Mouse (Mus musculus): ENCODE results near the gene Hoxa10. TPM values are rescaled to one million over a fixed set of nuclear protein-coding genes. Genes with fewer than 3 reads are reported as not detected.

Hoxa10 gene
- polyA plus RNA-seq, 1 experiment from 2014 or later: not detected

DNA sequence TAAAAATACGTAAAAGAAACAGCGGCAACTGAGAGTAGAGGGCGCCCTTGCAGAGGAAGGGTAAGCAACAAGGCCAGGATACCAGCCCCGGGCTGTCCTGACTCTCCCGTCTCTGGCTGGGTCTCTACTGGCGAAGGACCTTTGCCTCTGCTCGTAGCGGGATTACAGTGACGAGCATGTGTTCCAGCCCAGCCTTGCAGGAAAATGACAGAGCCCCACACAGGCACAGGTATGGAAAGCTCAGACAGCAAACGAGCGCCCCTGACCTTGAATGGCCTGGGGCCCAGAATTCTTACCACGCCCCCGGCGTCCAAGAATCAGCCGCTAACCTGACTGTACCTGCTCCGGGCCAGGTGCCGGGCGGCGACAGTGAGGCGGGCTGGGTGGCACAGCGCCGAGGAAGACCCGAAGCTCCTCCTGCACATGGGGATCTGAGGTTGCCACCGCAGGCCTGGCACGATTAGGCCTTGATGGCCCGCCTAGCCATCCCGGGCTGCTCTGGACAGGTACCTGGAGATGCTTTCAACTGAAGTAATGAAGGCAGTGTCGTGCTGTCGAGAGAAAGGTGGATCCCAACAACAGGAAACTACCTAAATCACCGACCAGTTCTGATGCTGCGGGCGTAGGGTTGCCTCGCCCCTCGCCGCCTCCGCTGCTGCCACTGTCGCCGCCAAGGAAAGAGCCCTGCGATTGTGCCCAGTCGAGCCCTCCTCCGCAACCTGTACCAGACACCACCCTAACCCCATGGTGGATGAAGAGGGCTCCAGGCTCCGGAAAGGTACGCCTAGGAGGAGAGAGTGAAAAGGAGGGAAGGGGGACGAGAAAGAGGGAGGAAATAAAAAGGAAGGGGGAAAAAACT lies 10.9 kb downstream of the Hoxa10 start:
- no peaks in the 10 kb centered on the region; the same call in 1 of the 2 replicates for H3K4me1 ChIP-seq (ENCODE audit: control insufficient read depth, insufficient read depth, low read length)
- H3K9ac ChIP-seq (ENCODE audit: low read length): no peak overlapping the region
- H3K36me3 ChIP-seq (ENCODE audit: control insufficient read depth, insufficient read depth, low read length): no peaks in the 10 kb centered on the region
- H3K9me3 ChIP-seq (ENCODE audit: control insufficient read depth, low read length): no peaks in the 10 kb centered on the region
- H3K4me2 ChIP-seq: no peak overlapping the region
- H3K27ac ChIP-seq (ENCODE audit: low read depth, low read length): no peak overlapping the region
- H3K4me3 ChIP-seq (ENCODE audit: low read depth, low read length): no peak overlapping the region
- WGBS: 3% methylated on average over 44 of the region's 44 CpGs
- ATAC-seq (ENCODE audit: low FRiP score) (no peak), DNase-seq (ENCODE audit: low spot score, missing footprints) (no peak)
- peaks cover 93% of the 10 kb centered on the region for H3K27me3 ChIP-seq (ENCODE audit: control insufficient read depth, insufficient read depth, low read length)

DNA sequence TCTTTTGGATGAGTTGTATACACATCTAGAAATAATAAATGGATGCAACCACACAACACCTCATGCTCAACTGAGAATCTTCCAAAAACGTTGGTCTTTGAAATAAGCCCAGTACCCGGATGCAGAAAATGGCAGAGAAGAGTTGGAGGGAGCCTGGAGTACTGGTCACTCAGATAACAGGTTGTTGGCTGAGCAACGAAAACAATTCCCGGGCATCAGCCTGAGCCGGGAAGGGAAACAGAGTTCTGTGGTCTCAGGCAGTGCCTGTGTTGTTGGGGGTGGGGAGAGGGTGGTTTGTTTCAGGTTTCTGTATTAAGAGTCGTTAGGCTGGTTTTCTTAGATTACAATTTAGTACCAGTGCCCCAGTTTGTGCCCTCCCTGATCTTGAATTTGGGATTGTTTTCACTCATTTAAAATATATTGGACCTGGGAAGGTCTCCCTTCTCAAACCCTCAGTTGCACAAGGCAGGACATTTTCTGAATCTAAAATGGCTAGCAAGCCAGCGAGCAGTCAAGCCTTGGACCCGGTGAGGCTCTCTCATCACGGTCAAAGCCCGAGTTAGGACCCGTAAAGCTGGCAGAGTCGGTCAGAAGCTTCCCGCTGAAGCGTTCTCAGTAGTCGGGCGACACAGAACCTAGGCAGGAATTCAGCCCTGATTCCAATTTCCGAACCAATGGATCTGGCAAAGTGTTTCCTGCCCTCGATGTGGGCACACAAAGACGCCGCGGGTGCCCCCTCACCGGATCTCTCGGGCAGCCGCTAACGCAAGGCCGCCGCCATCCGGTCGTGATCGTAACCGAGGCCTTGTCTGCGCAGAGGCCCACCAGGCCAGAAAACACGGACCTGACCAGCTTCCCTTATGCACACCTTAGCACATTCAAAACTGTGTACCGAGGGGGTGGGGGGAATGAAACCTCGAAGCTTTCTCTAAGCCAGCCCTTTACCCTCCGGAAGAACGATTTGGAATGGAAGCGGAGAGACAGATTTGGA lies 11.9 kb downstream of the Hoxa10 start:
- DNase-seq (ENCODE audit: low spot score, missing footprints): peak; percentile 97

DNA sequence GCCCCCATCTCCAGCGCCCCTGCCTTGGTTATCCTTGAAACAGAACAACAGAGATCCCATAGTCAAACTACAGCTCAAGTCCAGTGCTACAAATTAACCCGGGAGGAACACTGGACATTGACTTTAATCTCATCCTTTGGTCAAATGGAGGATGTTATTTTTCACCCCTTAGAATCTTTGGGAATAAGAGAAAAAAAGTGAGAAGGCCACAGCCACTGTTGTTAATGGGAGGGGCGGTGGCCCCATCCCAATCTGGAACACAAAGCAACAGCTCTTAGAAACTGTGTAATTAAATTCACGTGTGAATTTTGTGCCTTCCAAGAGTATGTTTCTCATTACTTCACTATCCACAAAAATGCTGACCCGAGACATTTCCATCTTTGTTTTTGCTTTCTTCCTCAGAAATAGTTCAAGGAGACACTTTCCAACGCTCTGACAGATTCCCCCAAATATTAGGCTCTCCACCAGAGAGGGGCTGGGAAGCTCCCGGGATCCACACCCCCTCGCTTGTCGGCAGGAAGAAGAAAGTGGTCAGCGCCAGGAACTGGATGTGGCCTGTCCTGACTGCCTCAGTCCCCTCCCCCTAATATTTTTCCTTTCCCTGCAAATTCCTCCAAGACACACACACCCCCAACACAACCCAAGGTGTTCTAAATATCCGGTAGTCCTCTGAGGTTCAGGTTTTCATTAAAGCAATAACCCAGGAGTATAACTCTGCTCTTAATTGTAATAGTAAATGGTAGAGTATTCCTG lies 13.0 kb downstream of the Hoxa10 start:
- no peaks in the 10 kb centered on the region for H3K36me3 ChIP-seq (ENCODE audit: control insufficient read depth, insufficient read depth, low read length)
- WGBS: 3% methylated on average over 11 of the region's 11 CpGs
- H3K9ac ChIP-seq (ENCODE audit: low read length): no peak overlapping the region
- H3K4me3 ChIP-seq (ENCODE audit: low read depth, low read length): no peak overlapping the region
- H3K27ac ChIP-seq (ENCODE audit: low read depth, low read length): no peak overlapping the region
- DNase-seq (ENCODE audit: low spot score, missing footprints) (peak; percentile 93), ATAC-seq (ENCODE audit: low FRiP score) (no peak)
- H3K4me2 ChIP-seq: no peak overlapping the region
- H3K4me1 ChIP-seq (ENCODE audit: control insufficient read depth, insufficient read depth, low read length): no peaks in the 10 kb centered on the region
- no peaks in the 10 kb centered on the region for H3K9me3 ChIP-seq (ENCODE audit: control insufficient read depth, low read length)
- H3K27me3 ChIP-seq (ENCODE audit: control insufficient read depth, insufficient read depth, low read length): peaks cover 93% of the 10 kb centered on the region

More for the DNA sequence above, 11.9 kb downstream of the Hoxa10 start:
- Histone ChIP-seq H3K27ac (ENCODE audit: low read depth, low read length) (no peak overlapping the region), H3K27me3 (ENCODE audit: control insufficient read depth, insufficient read depth, low read length) (peaks cover 93% of the 10 kb centered on the region), H3K9me3 (ENCODE audit: control insufficient read depth, low read length) (no peaks in the 10 kb centered on the region), H3K4me3 (ENCODE audit: low read depth, low read length) (no peak overlapping the region), H3K36me3 (ENCODE audit: control insufficient read depth, insufficient read depth, low read length) (no peaks in the 10 kb centered on the region), H3K9ac (ENCODE audit: low read length) (no peak overlapping the region), H3K4me1 (ENCODE audit: control insufficient read depth, insufficient read depth, low read length) (no peaks in the 10 kb centered on the region), H3K4me2 (no peak overlapping the region)
- no peak for ATAC-seq (ENCODE audit: low FRiP score)
- 1% methylated on average over 38 of the region's 38 CpGs for whole genome bisulfite sequencing

GRCm38 (mm10) chr6:52226569-52227257 lies 13.9 kb downstream of the Hoxa10 start:
- no peak for ATAC-seq (ENCODE audit: low FRiP score)
- Histone ChIP-seq H3K4me3 (ENCODE audit: low read depth, low read length) (no peak overlapping the region), H3K36me3 (ENCODE audit: control insufficient read depth, insufficient read depth, low read length) (no peaks in the 10 kb centered on the region), H3K27me3 (ENCODE audit: control insufficient read depth, insufficient read depth, low read length) (peaks cover 93% of the 10 kb centered on the region), H3K4me1 (ENCODE audit: control insufficient read depth, insufficient read depth, low read length) (no peaks in the 10 kb centered on the region), H3K27ac (ENCODE audit: low read depth, low read length) (no peak overlapping the region), H3K4me2 (no peak overlapping the region), H3K9me3 (ENCODE audit: control insufficient read depth, low read length) (no peaks in the 10 kb centered on the region), H3K9ac (ENCODE audit: low read length) (no peak overlapping the region)
- peak; percentile 96 for DNase-seq (ENCODE audit: low spot score, missing footprints)
- 3% methylated on average over 26 of the region's 26 CpGs for WGBS

DNA sequence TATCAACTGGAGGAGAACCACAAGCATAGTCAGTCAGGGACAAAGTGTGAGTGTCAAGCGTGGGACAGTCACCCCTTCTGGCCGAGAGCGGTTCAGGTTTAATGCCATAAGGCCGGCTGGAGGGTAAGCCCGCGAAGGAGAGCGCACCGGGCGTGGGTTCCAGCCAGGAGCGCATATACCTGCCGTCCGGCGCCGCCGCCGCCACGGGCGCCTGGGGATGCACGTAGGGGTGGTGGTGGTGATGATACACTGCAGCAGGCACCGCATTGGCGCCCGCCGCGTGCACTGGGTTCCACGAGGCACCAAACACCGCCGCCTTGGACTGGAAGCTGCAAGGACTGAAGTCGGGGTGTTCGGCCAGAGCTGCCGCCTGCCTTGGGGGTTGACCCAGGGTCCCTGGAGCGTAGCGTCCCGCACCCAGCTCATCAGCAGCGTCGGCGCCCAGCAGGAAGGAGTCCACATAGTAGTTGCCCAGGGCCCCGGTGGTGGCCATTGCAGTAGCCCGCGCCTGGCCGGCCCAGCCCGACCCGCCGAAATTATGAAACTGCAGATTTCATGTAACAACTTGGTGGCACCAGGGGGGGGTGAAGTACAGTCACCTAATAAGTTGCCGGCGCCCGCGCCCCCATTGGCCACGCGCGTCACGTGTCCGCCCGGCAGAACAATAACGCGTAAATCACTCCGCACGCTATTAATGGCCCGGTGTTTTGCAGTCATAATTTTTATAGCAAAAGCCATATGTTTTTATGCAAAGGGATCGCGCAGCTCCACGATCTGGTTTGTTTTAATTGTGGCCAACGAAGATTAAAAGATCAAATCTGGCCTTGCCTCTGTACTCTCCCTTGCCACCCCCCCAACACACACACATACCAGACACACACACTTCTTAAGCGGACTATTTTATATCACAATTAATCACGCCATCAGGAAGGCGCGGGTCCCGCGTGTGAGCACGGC lies 14.8 kb downstream of the Hoxa10 start:
- no peak overlapping the region for H3K4me3 ChIP-seq (ENCODE audit: low read depth, low read length)
- no peak for ATAC-seq (ENCODE audit: low FRiP score)
- H3K9ac ChIP-seq (ENCODE audit: low read length): no peak overlapping the region
- no peaks in the 10 kb centered on the region for H3K9me3 ChIP-seq (ENCODE audit: control insufficient read depth, low read length)
- no peak overlapping the region for H3K27ac ChIP-seq (ENCODE audit: low read depth, low read length)
- no peak overlapping the region for H3K4me2 ChIP-seq
- H3K27me3 ChIP-seq (ENCODE audit: control insufficient read depth, insufficient read depth, low read length): peaks cover 97% of the 10 kb centered on the region
- 0 out of 2 replicates have a peak, but pooled peaks cover 2% of the 10 kb centered on the region for H3K4me1 ChIP-seq (ENCODE audit: control insufficient read depth, insufficient read depth, low read length)
- H3K36me3 ChIP-seq (ENCODE audit: control insufficient read depth, insufficient read depth, low read length): no peaks in the 10 kb centered on the region
- peak; percentile 95 for DNase-seq (ENCODE audit: low spot score, missing footprints)
- 2% methylated on average over 69 of the region's 69 CpGs for WGBS

- no peak overlapping the region for H3K9ac ChIP-seq (ENCODE audit: low read length)
- no peak for DNase-seq (ENCODE audit: low spot score, missing footprints)
These were observed 15.6 kb downstream of the Hoxa10 start for GRCm38 (mm10) chr6:52224895-52225611.

GRCm38 (mm10) chr6:52223939-52224760 lies 16.5 kb downstream of the Hoxa10 start:
- ATAC-seq (ENCODE audit: low FRiP score) (no peak), DNase-seq (ENCODE audit: low spot score, missing footprints) (peak; percentile 96)
- H3K4me1 ChIP-seq (ENCODE audit: control insufficient read depth, insufficient read depth, low read length): 0 out of 2 replicates have a peak, but pooled peaks cover 2% of the 10 kb centered on the region
- no peak overlapping the region for H3K27ac ChIP-seq (ENCODE audit: low read depth, low read length)
- no peak overlapping the region for H3K4me2 ChIP-seq
- no peak overlapping the region for H3K9ac ChIP-seq (ENCODE audit: low read length)
- 2% methylated on average over 24 of the region's 24 CpGs for WGBS
- peaks cover 98% of the 10 kb centered on the region for H3K27me3 ChIP-seq (ENCODE audit: control insufficient read depth, insufficient read depth, low read length)
- no peak overlapping the region for H3K4me3 ChIP-seq (ENCODE audit: low read depth, low read length)
- H3K36me3 ChIP-seq (ENCODE audit: control insufficient read depth, insufficient read depth, low read length): no peaks in the 10 kb centered on the region
- no peaks in the 10 kb centered on the region for H3K9me3 ChIP-seq (ENCODE audit: control insufficient read depth, low read length)

More at GRCm38 (mm10) chr6:52224895-52225611, 15.6 kb downstream of the Hoxa10 start:
- no peak overlapping the region for H3K4me3 ChIP-seq (ENCODE audit: low read depth, low read length)
- 0 out of 2 replicates have a peak, but pooled peaks cover 2% of the 10 kb centered on the region for H3K4me1 ChIP-seq (ENCODE audit: control insufficient read depth, insufficient read depth, low read length)
- H3K27ac ChIP-seq (ENCODE audit: low read depth, low read length): no peak overlapping the region
- 2% methylated on average over 32 of the region's 36 CpGs for WGBS
- peaks cover 97% of the 10 kb centered on the region for H3K27me3 ChIP-seq (ENCODE audit: control insufficient read depth, insufficient read depth, low read length)
- H3K9me3 ChIP-seq (ENCODE audit: control insufficient read depth, low read length): no peaks in the 10 kb centered on the region
- H3K36me3 ChIP-seq (ENCODE audit: control insufficient read depth, insufficient read depth, low read length): no peaks in the 10 kb centered on the region
- no peak for ATAC-seq (ENCODE audit: low FRiP score)
- H3K4me2 ChIP-seq: no peak overlapping the region

Data from midbrain, embryonic 11.5 days (tissue).